Mouse (Mus musculus) c-Kit-negative CD71-positive TER-119-positive erythroid progenitor cells, embryonic 14.5 days (primary cell): ENCODE measurements around the gene Sirpa.

Experiments
- DNase-seq: peaks from one replicate; pipeline ENCODE4 v3.0.0-alpha.2; 2013; ENCODE audit warnings: low read depth, low spot score

Gene Sirpa

GRCm38 (mm10) chr2:129582261-129582660, 10.4 kb upstream of the Sirpa start:
- DNase-seq: no peak

GRCm38 (mm10) chr2:129584905-129585304, 7.7 kb upstream of the Sirpa start:
- no peak for DNase-seq

- DNase-seq: no peak
Measured at GRCm38 (mm10) chr2:129585904-129586514, 6.6 kb upstream of the Sirpa start.

GRCm38 (mm10) chr2:129587241-129587640, 5.4 kb upstream of the Sirpa start:
- DNase-seq: no peak

- DNase-seq: no peak
Measured at GRCm38 (mm10) chr2:129587825-129588251, 4.8 kb upstream of the Sirpa start.

GRCm38 (mm10) chr2:129591897-129592296, 738 bp upstream of the Sirpa start:
- no peak for DNase-seq

GRCm38 (mm10) chr2:129593141-129593875, 673 bp downstream of the Sirpa start:
- DNase-seq: no peak

- DNase-seq: no peak
Measured at GRCm38 (mm10) chr2:129593876-129594421, 1.3 kb downstream of the Sirpa start.

GRCm38 (mm10) chr2:129594569-129594968, 1.9 kb downstream of the Sirpa start:
- DNase-seq: no peak

- no peak for DNase-seq
Measured at GRCm38 (mm10) chr2:129595206-129595605, 2.6 kb downstream of the Sirpa start.

GRCm38 (mm10) chr2:129595661-129596209, 3.1 kb downstream of the Sirpa start:
- DNase-seq: no peak

- no peak for DNase-seq
Measured at GRCm38 (mm10) chr2:129596555-129597172, 4.0 kb downstream of the Sirpa start.

- no peak for DNase-seq
Measured at GRCm38 (mm10) chr2:129597581-129597980, 4.9 kb downstream of the Sirpa start.

GRCm38 (mm10) chr2:129598094-129598493, 5.5 kb downstream of the Sirpa start:
- DNase-seq: no peak

- no peak for DNase-seq
Measured at GRCm38 (mm10) chr2:129599231-129600084, 6.8 kb downstream of the Sirpa start.

- DNase-seq: no peak
Measured at GRCm38 (mm10) chr2:129601059-129601650, 8.5 kb downstream of the Sirpa start.

- no peak for DNase-seq
Measured at GRCm38 (mm10) chr2:129601894-129602663, 9.4 kb downstream of the Sirpa start.

GRCm38 (mm10) chr2:129602856-129603255, 10.2 kb downstream of the Sirpa start:
- no peak for DNase-seq

GRCm38 (mm10) chr2:129603536-129603935, 10.9 kb downstream of the Sirpa start:
- DNase-seq: no peak

GRCm38 (mm10) chr2:129604032-129604431, 11.4 kb downstream of the Sirpa start:
- no peak for DNase-seq
